Mouse (Mus musculus) adrenal gland, postnatal 10 days (tissue): ENCODE data around the gene Lck. TPM values are rescaled to one million over a fixed set of nuclear protein-coding genes. Genes with fewer than 3 reads are reported as not detected.

Source experiments
- DNase-seq: peaks from one replicate; pipeline ENCODE4 v3.0.0; 2021; ENCODE audit warnings: mixed read lengths
- long read RNA-seq, 2 experiments: library from polyadenylated mRNA; stranded (forward); transcript quantifications; one replicate each; pipeline ENCODE4 v2.0.0; 2021
- total RNA-seq, 2 experiments: library from RNA; stranded (reverse); gene quantifications; 2 replicates each; pipeline ENCODE4 v1.2.3; 2021

Lck gene
- total RNA-seq, result 1 to 10 TPM; 8.1 to 9.8 TPM
- long read RNA-seq, experiment 1, transcript Lck-202 (13 exons, 2,111 nt), result major isoform, 8 of 19 reads
- long read RNA-seq, experiment 1, partial matches to known transcripts, result 3 of 19 reads
- long read RNA-seq, experiment 1, other reads (novel, unspliced or antisense), result 5 of 19 reads
- long read RNA-seq, experiment 2, partial matches to known transcripts, result 2 of 3 reads
- long read RNA-seq, experiment 2, other reads (novel, unspliced or antisense), result 0 of 3 reads

- no peak for DNase-seq
Measured at GRCm38 (mm10) chr4:129573430-129573829, at the start of gene Lck. Gene Lck (minus strand): TSS chr4:129573641.

GRCm38 (mm10) chr4:129622803-129623535 is 49.5 kb upstream of the Lck start:
- peak; percentile 38 for DNase-seq

- no peak for DNase-seq
Measured at GRCm38 (mm10) chr4:129622120-129622802, 48.8 kb upstream of the Lck start.

- DNase-seq, result peak; percentile 49
Measured at GRCm38 (mm10) chr4:129621283-129621841, 47.9 kb upstream of the Lck start.

GRCm38 (mm10) chr4:129620419-129621282 is 47.2 kb upstream of the Lck start:
- DNase-seq, result no peak

- DNase-seq, result peak; percentile 97
Measured at GRCm38 (mm10) chr4:129618786-129619691, 45.6 kb upstream of the Lck start, which contains the start of gene Iqcc. Gene Iqcc (minus strand): TSS chr4:129619099.

GRCm38 (mm10) chr4:129618031-129618430 is 44.6 kb upstream of the Lck start:
- DNase-seq, result no peak

GRCm38 (mm10) chr4:129617121-129617641 is 43.7 kb upstream of the Lck start:
- no peak for DNase-seq

- DNase-seq, result no peak
Measured at GRCm38 (mm10) chr4:129616631-129617030, 43.2 kb upstream of the Lck start.

- DNase-seq, result no peak
Measured at GRCm38 (mm10) chr4:129615801-129616290, 42.4 kb upstream of the Lck start.

GRCm38 (mm10) chr4:129614093-129614492 is 40.7 kb upstream of the Lck start, which contains the start of gene Dcdc2b:
Gene Dcdc2b (minus strand): TSS chr4:129614257.
- DNase-seq, result no peak

GRCm38 (mm10) chr4:129610472-129610871 is 37.0 kb upstream of the Lck start:
- no peak for DNase-seq

GRCm38 (mm10) chr4:129610026-129610425 is 36.6 kb upstream of the Lck start:
- DNase-seq, result no peak

- no peak for DNase-seq
Measured at GRCm38 (mm10) chr4:129609139-129609631, 35.7 kb upstream of the Lck start.

- DNase-seq, result peak; percentile 88
Measured at GRCm38 (mm10) chr4:129608426-129609025, 35.1 kb upstream of the Lck start.

- DNase-seq, result peak; percentile 90
Measured at GRCm38 (mm10) chr4:129600233-129601158, 27.1 kb upstream of the Lck start, which contains the start of the genes Eif3i and Tmem234. Gene Eif3i (minus strand): TSS chr4:129600648. Gene Tmem234 (plus strand): TSS chr4:129600668.

- no peak for DNase-seq
Measured at GRCm38 (mm10) chr4:129588865-129589264, 15.4 kb upstream of the Lck start.

GRCm38 (mm10) chr4:129586943-129587342 is 13.5 kb upstream of the Lck start:
- no peak for DNase-seq
